Mouse (Mus musculus): ENCODE measurements around the gene Larp6.
A peak's percentile ranks its signal among the peaks of the same experiment; 100 is the strongest.

DNA sequence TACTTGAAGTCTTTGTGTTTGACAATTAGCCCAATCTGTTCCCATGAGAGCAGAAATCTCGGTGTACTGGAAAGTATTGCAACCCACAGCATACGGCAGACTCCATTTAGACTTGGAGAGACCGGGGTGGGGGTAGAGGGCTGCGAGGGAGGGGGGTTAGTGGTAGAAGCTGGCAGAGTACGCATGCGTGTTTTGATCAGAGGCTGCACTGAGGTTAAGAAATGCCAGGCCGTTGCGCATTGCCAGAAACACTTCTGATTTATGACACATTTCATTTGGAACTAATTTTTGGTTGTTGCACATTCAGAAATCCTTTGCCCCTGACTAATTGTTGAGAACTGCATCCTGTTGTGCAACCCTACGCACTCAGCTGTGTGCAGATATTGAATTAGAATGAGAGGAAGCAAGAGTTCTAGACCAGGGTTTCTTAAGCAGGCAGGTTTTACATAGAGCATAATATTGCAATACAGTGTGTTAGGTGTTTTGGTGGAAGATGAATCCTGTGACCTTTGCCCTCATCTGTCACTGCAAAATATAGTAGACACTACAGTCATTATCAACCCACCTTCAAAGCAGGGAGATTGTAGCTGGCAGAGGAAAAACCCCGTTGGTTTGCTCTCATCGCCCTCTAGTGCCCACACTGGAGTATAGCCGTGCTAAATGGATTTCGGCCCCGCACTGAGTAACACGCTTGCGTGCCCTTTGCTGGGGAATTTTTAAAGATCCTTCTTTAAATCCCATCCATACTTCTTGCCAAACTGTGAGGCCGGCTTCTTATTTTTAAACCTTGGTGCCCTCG, 31.6 kb downstream of the Larp6 start:
- peak; percentile 64; the same call in 1 of the 2 replicates for TF ChIP-seq CTCF (IDR thresholded peaks at IDR 0.05; ENCODE audit: control insufficient read depth, insufficient read depth, insufficient replicate concordance, low read depth, low read length)
- TF ChIP-seq POLR2A (IDR thresholded peaks at IDR 0.05; ENCODE audit: control insufficient read depth, low read depth, low read length) = no peak
